Mouse (Mus musculus) G1E-ER4 (cell line): ENCODE results near the gene Axin1. TPM values are rescaled to one million over a fixed set of nuclear protein-coding genes. Genes with fewer than 3 reads are reported as not detected.

Experiments
- GATA1 ChIP-seq: IDR thresholded peaks from one replicate; pipeline ENCODE4 v1.8.0; 2012; ENCODE audit warnings: low read length, inconsistent platforms
- polyA plus RNA-seq: library from polyadenylated mRNA; stranded (reverse); fragments of >175 nt; gene quantifications from 2 replicates; pipeline ENCODE4 v1.2.3, GENCODE M21; 2012

The Axin1 gene
- polyA plus RNA-seq: 45.3 and 47.1 TPM in 2 replicates

GRCm38 (mm10) chr17:26138239-26138836, at the start of gene Axin1:
Gene Axin1, plus strand, starts transcription at chr17:26138688.
- no peak for TF ChIP-seq GATA1

- TF ChIP-seq GATA1: no peak
These were observed 48.4 kb upstream of the Axin1 start, which contains the start of gene Decr2 for GRCm38 (mm10) chr17:26089905-26090632. Gene Decr2, minus strand, starts transcription at chr17:26090337.

- TF ChIP-seq GATA1: no peak
These were observed 43.9 kb upstream of the Axin1 start for GRCm38 (mm10) chr17:26094531-26095110.

- peak; percentile 11 for TF ChIP-seq GATA1
These were observed 43.3 kb upstream of the Axin1 start, which contains the start of gene Nme4 for GRCm38 (mm10) chr17:26095121-26095740. Gene Nme4, minus strand, starts transcription at chr17:26095602.

GRCm38 (mm10) chr17:26098461-26098860, 40.0 kb upstream of the Axin1 start:
- no peak for TF ChIP-seq GATA1

- TF ChIP-seq GATA1: no peak
These were observed 38.3 kb upstream of the Axin1 start for GRCm38 (mm10) chr17:26100166-26100565.

- no peak for TF ChIP-seq GATA1
These were observed 37.0 kb upstream of the Axin1 start for GRCm38 (mm10) chr17:26101478-26101877.

- TF ChIP-seq GATA1: no peak
These were observed 32.9 kb upstream of the Axin1 start for GRCm38 (mm10) chr17:26105619-26106018.

GRCm38 (mm10) chr17:26110156-26110555, 28.3 kb upstream of the Axin1 start:
- no peak for TF ChIP-seq GATA1

- TF ChIP-seq GATA1: no peak
These were observed 27.5 kb upstream of the Axin1 start for GRCm38 (mm10) chr17:26111024-26111423.

- no peak for TF ChIP-seq GATA1
These were observed 26.8 kb upstream of the Axin1 start for GRCm38 (mm10) chr17:26111722-26112121.

- no peak for TF ChIP-seq GATA1
These were observed 25.7 kb upstream of the Axin1 start for GRCm38 (mm10) chr17:26112751-26113150.

GRCm38 (mm10) chr17:26113181-26113948, 25.1 kb upstream of the Axin1 start, which contains the start of gene Tmem8:
Gene Tmem8, plus strand, starts transcription at chr17:26113299.
- TF ChIP-seq GATA1: no peak

GRCm38 (mm10) chr17:26114061-26114460, 24.4 kb upstream of the Axin1 start:
- TF ChIP-seq GATA1: no peak

GRCm38 (mm10) chr17:26115205-26115898, 23.1 kb upstream of the Axin1 start:
- no peak for TF ChIP-seq GATA1
